Mouse (Mus musculus) kidney, adult 18-20 months (tissue): ENCODE data around the gene Lias.

Experiments used
- DNase-seq: peaks from one replicate; pipeline ENCODE4 v3.0.0; 2021

Gene Lias

GRCm38 (mm10) chr5:65428321-65428720, 37.0 kb downstream of the Lias start:
- DNase-seq, result peak; percentile 49

- DNase-seq, result no peak
Measured at GRCm38 (mm10) chr5:65429441-65429840, 38.1 kb downstream of the Lias start.

GRCm38 (mm10) chr5:65434471-65435362, 43.4 kb downstream of the Lias start:
- peak; percentile 22 for DNase-seq

- no peak for DNase-seq
Measured at GRCm38 (mm10) chr5:65435363-65435805, 44.1 kb downstream of the Lias start.

- peak; percentile 100 for DNase-seq
Measured at GRCm38 (mm10) chr5:65435806-65436561, 44.7 kb downstream of the Lias start, which contains the start of gene Ugdh. TSS of gene Ugdh (minus strand) at chr5:65435949.

GRCm38 (mm10) chr5:65438041-65438440, 46.7 kb downstream of the Lias start:
- DNase-seq, result no peak

- no peak for DNase-seq
Measured at GRCm38 (mm10) chr5:65444981-65445380, 53.7 kb downstream of the Lias start.

GRCm38 (mm10) chr5:65446756-65447155, 55.5 kb downstream of the Lias start:
- DNase-seq, result no peak

GRCm38 (mm10) chr5:65447826-65448225, 56.5 kb downstream of the Lias start:
- DNase-seq, result no peak

GRCm38 (mm10) chr5:65448941-65449340, 57.6 kb downstream of the Lias start:
- DNase-seq, result no peak

GRCm38 (mm10) chr5:65454771-65455170, 63.5 kb downstream of the Lias start:
- DNase-seq, result no peak

GRCm38 (mm10) chr5:65457086-65457827, 66.0 kb downstream of the Lias start:
- no peak for DNase-seq

GRCm38 (mm10) chr5:65457846-65458245, 66.5 kb downstream of the Lias start:
- no peak for DNase-seq

- no peak for DNase-seq
Measured at GRCm38 (mm10) chr5:65459454-65459853, 68.2 kb downstream of the Lias start.
